Mouse (Mus musculus) lung, postnatal 0 days (tissue): ENCODE data around the gene Togaram2.

Source experiments
- CTCF ChIP-seq: IDR thresholded peaks from 2 replicates; pipeline ENCODE4 v1.5.1; 2016; ENCODE audit warnings: antibody characterized with exemption, mild to moderate bottlenecking
- EP300 ChIP-seq: IDR thresholded peaks from 2 replicates; pipeline ENCODE4 v1.6.1; 2016; ENCODE audit warnings: antibody characterized with exemption, mild to moderate bottlenecking, control low read depth

GRCm38 (mm10) chr17:71769564-71769963 lies 96.5 kb downstream of the Togaram2 start:
- no peak for TF ChIP-seq CTCF
- TF ChIP-seq EP300, result no peak
